Mouse (Mus musculus): Measurements from ENCODE around the gene 5730455P16Rik. TPM values are rescaled to one million over a fixed set of nuclear protein-coding genes. Genes with fewer than 3 reads are reported as not detected.

The 5730455P16Rik gene
- total RNA-seq (2023) = 14.1 TPM

GRCm38 (mm10) chr11:80377712-80378451, at the start of gene 5730455P16Rik:
5730455P16Rik (minus strand) TSS chr11:80378034.

DNA sequence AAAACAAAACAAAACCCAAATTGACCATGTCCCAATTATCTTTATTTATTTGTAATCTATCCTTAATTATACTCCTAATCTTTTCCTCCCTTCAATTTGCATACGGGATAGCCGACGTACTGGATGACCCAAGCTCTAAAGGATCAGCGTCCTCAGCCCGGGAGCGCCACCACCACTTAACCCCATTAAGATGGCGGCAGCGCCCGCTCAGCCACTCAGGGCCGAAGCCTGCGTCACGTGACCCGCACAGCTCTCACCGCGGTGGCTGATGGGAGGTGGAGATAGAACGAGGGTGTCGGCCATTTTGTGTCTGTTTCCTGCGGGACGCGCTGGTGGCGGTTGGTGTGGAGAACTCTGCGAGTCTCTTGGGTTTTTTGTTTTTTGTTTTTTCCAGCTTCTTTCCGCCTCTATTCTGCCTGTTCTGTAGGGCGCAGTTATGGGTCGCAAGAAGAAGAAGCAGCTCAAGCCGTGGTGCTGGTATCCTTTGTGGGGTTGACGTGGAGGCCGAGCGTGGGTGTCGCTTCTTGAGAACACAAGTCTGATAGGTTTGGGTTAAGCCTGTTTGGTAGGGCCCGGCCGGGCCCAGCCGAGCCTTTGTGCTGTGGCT, 5.3 kb upstream of the 5730455P16Rik start, which contains the start of gene Zfp207:
Gene Zfp207 (plus strand): TSS at position 261 of the 607 bp plus-strand sequence.

Other genes with a start within 250 kb of the 5730455P16Rik start
- 2.9 TPM for gene Tefm, start 235.9 kb downstream of the 5730455P16Rik start, total RNA-seq (2023)
- 2.4 TPM for gene Adap2, start 223.9 kb downstream of the 5730455P16Rik start, total RNA-seq (2023)
- 3.6 TPM for gene Rnf135, start 194.2 kb downstream of the 5730455P16Rik start, total RNA-seq (2023)
- 40.6 TPM for gene Rhot1, start 169.0 kb downstream of the 5730455P16Rik start, total RNA-seq (2023)
- 0.44 TPM for gene Rhbdl3, start 77.1 kb downstream of the 5730455P16Rik start, total RNA-seq (2023)
- gene Zfp207, start 5.2 kb upstream of the 5730455P16Rik start, total RNA-seq (2023) = 183 TPM
- 87.9 TPM for gene Psmd11, start 50.6 kb upstream of the 5730455P16Rik start, total RNA-seq (2023)
- 5.1 TPM for gene Cdk5r1, start 99.0 kb upstream of the 5730455P16Rik start, total RNA-seq (2023)